ENCODE assay signal across 9 mouse cellular contexts in genomic region chr2:62664135-62664670, GRCm38 (mm10). TPM values are rescaled to one million over a fixed set of nuclear protein-coding genes. Genes with fewer than 3 reads are reported as not detected.
DNase-seq lines count a peak whose midpoint lies in the region; ATAC-seq lines count a peak whose summit lies in the region.
"Had no signal": no experiment of that assay in that cellular context is flagged by ENCODE, and none has a peak within 500 bp of the region (broad histone marks: within the 10 kb centered on the region; RNA-seq: fewer than 3 reads in every experiment).

Gene Gca (plus strand): TSS chr2:62664285.

- whole genome bisulfite sequencing in hindbrain, embryonic 12.5 days: under 1% methylated on average over 43 of the region's 43 CpGs

- peak within 1 kb of the TSS; percentile 49 for H3K4me3 ChIP-seq in hindbrain, embryonic 12.5 days
- H3K4me3 ChIP-seq: myocyte had no signal

- peak; percentile 97 for ATAC-seq in hindbrain, embryonic 12.5 days (ENCODE audit: low FRiP score)

- DNase-seq in Muller cell, postnatal 12 days (ENCODE audit: inconsistent ontology term): peak; percentile 91
- peak; percentile 87 to 94 for DNase-seq in cerebellum, postnatal 14 days
- DNase-seq in frontal cortex, postnatal 14 days (ENCODE audit: low spot score in 2 of 2): peak; percentile 52 to 76
- peak; percentile 75 to 85 for DNase-seq in layer of hippocampus, postnatal 14 days (ENCODE audit: low spot score in 2 of 2)
- DNase-seq in lung, postnatal 10 days: peak; percentile 80
- peak; percentile 75 for DNase-seq in retina, adult 2 months (ENCODE audit: low read depth, low spot score)
- DNase-seq in thymus, postnatal 25 days: peak; percentile 74

- no peaks in the 10 kb centered on the region for H3K36me3 ChIP-seq in hindbrain, embryonic 12.5 days

- H3K27me3 ChIP-seq in hindbrain, embryonic 12.5 days: no peaks in the 10 kb centered on the region

- H3K9ac ChIP-seq in hindbrain, embryonic 12.5 days: peak within 1 kb of the TSS; percentile 44

- no peak within 1 kb of the TSS for H3K27ac ChIP-seq in hindbrain, embryonic 12.5 days

- H3K4me1 ChIP-seq in hindbrain, embryonic 12.5 days: no peaks in the 10 kb centered on the region

- H3K9me3 ChIP-seq in hindbrain, embryonic 12.5 days (replicated peaks): no peaks in the 10 kb centered on the region

- peak within 1 kb of the TSS; percentile 78 for H3K4me2 ChIP-seq in hindbrain, embryonic 12.5 days (replicated peaks)

RNA-seq across cellular contexts. Expression of gene Gca, which starts in this region (rescaled TPM):
- polyA plus RNA-seq in hindbrain, embryonic 12.5 days (2016; fragmentation: Nextera tagmentation; extraction: Ambion mirVana): 3.0 TPM in 2 replicates
- 10 to 100 TPM in 1 of 2 experiments, 1 to 10 TPM in 1; 9.7 to 11.7 TPM for total RNA-seq in layer of hippocampus, postnatal 14 days (2021)
